Mouse (Mus musculus) left cerebral cortex, adult 2 months (tissue): ENCODE measurements at regions not wholly inside any gene's neighbourhood (a gene's known extent, or its start where the extent isn't known, plus 50 kb on each side); places are given as distances from the start of the nearest gene placed in this dataset.
A peak's percentile ranks its signal among the peaks of the same experiment; 100 is the strongest.
"Not testable (repeated sequence)": the region's sequence is repeated elsewhere in the genome, so short reads cannot be mapped to it uniquely, and the experiment has no call there.

Source experiments
- DNase-seq, 2 experiments: peaks; one replicate each; pipeline ENCODE4 v3.0.0; 2021 to 2022; ENCODE audit warnings: low spot score in 2 of 2, mixed read lengths in 1 of 2; ENCODE audit errors: extremely low spot score in 1 of 2
- H3K27ac ChIP-seq: fragments of 200-600 bp; 2 replicates; pipeline ENCODE4 v1.8.1; 2022
- H3K4me3 ChIP-seq: fragments of 200-600 bp; 2 replicates; pipeline ENCODE4 v1.8.1; 2022
- CTCF ChIP-seq: fragments of 200-600 bp; IDR thresholded peaks from 2 replicates; pipeline ENCODE4 v1.8.1; 2022; ENCODE audit warnings: antibody characterized with exemption, mild to moderate bottlenecking, moderate library complexity
- intact Hi-C: fragments of 180-260 bp; cut with DNase I; formaldehyde crosslinking; loops from one replicate; pipeline ENCODE4 v1.15.1; 2025

DNA sequence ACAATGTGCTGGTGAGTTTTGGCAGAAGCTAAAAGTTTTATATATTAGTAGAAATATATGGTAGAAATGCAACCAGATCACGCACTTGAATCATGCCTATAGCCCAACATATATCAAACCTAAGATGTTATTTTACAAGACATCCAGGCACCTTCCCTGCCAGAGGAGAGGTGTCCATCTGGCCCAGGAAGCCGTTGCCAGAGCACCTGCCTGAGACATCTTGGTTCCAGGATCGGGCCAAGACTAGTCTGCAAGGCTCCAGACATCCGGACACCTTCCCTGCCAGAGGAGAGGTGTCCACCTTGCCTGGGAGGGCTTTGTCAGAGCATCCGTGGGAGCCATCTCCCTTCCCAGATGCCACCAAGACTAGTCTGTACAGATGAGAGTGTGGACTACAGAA lies 388.5 kb downstream of the Gm11232 start:
- no peak overlapping the region for H3K27ac ChIP-seq
- intact Hi-C loops = no loop called here
- no peak for DNase-seq
- no peak overlapping the region for H3K4me3 ChIP-seq
- no peak for TF ChIP-seq CTCF

DNA sequence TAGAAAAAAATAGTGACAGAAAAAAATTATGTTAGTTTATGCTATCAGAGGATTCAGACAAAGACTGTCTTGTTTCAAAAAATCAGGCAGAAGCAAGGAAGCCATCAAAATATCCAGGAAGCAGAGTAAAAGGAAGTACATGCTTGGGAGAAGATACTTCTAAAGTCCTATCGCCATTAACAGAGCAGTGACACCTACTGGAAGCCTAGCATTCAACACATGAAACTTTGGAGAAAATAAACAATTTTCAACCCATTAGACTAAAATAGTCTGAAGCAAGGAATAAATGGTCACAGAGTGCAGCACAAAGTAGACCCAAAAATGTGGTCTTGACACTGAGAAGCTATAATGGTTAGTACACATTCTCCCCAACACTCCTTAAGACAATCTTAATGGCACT lies 394.0 kb downstream of the Gm11232 start:
- no peak overlapping the region for H3K27ac ChIP-seq
- intact Hi-C loops = no loop called here
- TF ChIP-seq CTCF = peak; percentile 20; the same call in 1 of the 2 replicates
- no peak overlapping the region for H3K4me3 ChIP-seq
- DNase-seq = no peak

DNA sequence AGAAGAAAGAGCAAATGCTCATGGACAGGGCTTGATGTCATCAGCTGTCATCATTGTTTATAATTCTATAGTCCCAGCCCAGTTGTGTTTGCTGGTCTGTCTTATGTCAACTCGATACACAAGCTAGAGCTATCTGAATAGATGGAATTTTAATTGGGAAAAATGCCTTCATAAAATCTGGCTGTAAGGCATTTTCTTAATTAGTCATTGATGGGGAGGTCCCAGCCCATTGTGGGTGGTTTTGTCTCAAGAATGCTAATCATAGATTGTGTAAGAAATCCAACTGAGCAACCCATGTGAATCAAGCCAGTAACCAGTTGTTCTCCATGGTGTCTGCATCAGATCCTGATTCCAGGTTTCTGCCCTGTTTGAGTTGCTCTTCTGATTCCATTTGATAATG lies 400.1 kb downstream of the Gm11232 start:
- TF ChIP-seq CTCF = no peak
- Histone ChIP-seq H3K27ac (no peak overlapping the region), H3K4me3 (no peak overlapping the region)
- intact Hi-C loops = no loop called here
- no peak for DNase-seq

DNA sequence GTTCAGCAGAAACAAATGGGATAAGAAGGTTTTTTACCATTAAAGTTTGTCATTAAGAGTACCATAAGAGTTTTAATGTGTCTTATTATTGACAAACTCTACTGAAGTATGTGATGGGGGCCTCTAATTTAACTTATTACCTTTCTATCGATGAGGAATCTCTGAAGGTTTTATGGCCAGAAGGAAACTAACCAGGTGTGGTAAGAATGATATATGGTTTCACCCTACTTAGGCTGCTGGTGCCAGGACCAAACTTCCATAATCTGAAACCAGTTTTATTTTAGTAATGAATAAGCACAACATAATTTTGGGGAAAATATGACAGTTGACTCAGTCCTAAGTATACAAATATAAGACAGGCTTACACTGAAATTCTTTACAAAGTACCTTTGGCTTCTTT lies 401.1 kb downstream of the Gm11232 start:
- no peak for TF ChIP-seq CTCF
- intact Hi-C loops = no loop called here
- DNase-seq = no peak
- no peak overlapping the region for H3K27ac ChIP-seq
- no peak overlapping the region for H3K4me3 ChIP-seq

DNA sequence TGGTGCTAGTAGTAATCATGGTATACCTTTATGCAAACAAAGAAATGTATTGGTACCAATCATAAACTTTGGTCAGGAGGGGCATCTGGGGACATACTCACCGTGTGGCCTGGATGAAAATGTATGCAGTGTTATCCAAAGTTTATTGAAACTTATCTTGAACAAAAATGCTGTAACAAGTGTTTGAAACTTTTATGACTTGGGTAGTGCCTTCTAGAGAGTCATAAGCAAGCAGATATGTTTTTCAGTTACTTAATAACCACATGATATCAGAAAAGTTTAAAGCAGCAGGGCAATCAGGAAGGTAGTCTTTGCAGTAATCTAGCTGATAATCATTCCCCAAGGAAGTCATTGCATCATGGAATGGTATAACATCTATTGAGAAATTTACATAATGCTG lies 401.5 kb downstream of the Gm11232 start:
- H3K4me3 ChIP-seq = no peak overlapping the region
- no peak overlapping the region for H3K27ac ChIP-seq
- no peak for DNase-seq
- intact Hi-C loops = no loop called here
- TF ChIP-seq CTCF = no peak

DNA sequence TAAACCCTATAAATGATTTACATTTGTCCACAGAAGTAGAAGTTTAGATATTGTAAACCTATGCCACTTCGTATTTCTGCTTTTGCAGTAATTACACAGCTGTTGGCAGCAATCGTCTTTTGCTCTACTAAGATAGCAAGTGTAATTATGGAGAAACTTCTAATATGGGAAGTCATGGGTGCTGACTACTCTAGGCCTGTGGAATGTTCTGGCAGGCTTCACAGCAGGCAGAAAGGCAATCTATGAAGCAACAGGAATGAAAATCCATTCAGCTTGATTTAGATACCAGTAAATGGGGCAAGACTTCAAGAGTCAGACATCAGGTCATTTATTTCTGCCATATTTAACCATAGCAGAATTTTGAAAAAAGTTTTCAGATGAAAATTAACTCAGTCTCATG lies 405.9 kb downstream of the Gm11232 start:
- TF ChIP-seq CTCF = no peak
- DNase-seq = no peak
- Histone ChIP-seq H3K27ac (no peak overlapping the region), H3K4me3 (no peak overlapping the region)
- intact Hi-C loops = no loop called here

DNA sequence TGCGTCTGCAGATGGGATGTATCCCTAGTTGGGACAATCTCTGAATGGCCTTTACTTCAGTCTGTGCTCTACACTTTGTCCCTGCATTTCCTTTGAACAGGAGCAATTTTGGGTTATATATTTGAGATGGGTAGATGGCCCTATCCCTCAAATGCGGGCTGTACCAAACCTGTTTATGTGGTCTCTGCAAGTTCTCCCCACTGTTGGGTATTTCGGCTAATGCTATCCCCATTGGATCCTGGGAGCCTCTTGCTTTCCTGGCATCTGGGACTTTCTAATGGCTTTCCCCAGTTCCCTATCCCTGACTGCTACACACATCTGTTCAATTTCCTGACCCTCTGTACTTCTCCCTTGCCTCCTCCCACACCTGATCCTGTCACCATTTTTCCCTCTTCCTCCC lies 414.7 kb downstream of the Gm11232 start:
- DNase-seq = no peak
- Histone ChIP-seq H3K4me3 (no peak overlapping the region), H3K27ac (no peak overlapping the region)
- no peak for TF ChIP-seq CTCF
- intact Hi-C loops = no loop called here

DNA sequence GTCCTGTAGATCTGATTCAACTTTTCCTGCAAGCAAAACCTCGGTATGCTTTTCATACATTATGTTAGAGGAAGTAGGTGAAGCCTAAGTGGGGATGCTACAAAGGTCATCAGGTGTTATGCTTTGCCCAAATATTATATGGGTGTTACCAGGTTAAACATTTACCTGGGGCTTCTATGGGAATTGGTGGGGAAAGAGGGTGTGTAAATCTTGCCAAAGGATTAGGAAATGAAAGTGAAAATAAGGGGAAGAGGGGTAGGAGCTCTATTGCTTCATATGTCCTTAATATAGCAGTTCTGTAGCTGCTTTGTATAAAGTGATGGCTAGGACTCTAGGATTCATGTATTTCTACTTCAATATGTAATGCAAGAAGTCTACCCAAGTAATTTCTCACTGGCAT lies 419.2 kb downstream of the Gm11232 start:
- DNase-seq = no peak
- Histone ChIP-seq H3K27ac (no peak overlapping the region), H3K4me3 (no peak overlapping the region)
- TF ChIP-seq CTCF = no peak
- intact Hi-C loops = loop anchor here (5.0 kb wide), 1 partner anchor 736 kb away; no protein-coding TSS in a partner anchor

DNA sequence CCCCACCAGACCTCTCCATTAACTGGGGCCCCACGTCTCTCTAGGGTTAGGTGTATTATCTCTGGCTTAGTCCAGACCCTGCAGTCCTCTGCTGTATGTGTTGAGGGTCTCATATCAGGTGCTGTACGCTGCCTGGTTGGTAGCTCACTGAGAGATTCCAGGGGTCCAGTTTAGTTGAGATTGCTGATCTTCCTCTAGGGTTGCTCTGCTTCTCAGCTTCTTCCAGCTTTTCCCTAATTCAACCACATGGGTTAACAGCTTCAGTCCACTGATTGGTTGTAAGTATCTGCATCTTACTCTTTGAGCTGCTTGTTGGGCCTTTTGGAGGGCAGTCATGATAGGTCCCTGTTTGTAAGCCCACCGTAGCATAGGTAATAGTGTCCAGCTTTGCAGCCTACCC lies 425.1 kb downstream of the Gm11232 start:
- H3K4me3 ChIP-seq = no peak overlapping the region
- no peak for DNase-seq
- TF ChIP-seq CTCF = no peak
- intact Hi-C loops = no loop called here
- H3K27ac ChIP-seq = no peak overlapping the region

DNA sequence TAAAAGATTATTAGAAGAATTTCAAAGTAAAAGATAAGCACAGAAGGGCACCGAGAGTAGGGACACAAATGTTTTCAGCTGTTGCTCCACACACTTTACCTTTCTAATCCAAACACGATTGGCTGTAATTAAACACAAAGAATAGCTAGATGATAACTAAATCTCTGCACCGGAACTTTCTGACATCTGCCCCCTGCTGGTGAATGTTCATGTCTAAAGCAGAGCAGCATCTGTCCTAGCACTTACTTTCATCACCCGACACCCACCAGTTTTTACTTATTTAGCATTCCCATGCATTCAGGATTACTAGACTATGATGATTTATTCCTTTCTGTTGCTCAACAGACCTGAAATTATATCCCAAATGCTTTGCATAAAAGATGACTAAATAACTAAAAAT lies 425.7 kb downstream of the Gm11232 start:
- intact Hi-C loops = no loop called here
- H3K4me3 ChIP-seq = no peak overlapping the region
- H3K27ac ChIP-seq = no peak overlapping the region
- TF ChIP-seq CTCF = peak; percentile 50
- peak in 1 of 2 experiments; percentile 16 for DNase-seq

DNA sequence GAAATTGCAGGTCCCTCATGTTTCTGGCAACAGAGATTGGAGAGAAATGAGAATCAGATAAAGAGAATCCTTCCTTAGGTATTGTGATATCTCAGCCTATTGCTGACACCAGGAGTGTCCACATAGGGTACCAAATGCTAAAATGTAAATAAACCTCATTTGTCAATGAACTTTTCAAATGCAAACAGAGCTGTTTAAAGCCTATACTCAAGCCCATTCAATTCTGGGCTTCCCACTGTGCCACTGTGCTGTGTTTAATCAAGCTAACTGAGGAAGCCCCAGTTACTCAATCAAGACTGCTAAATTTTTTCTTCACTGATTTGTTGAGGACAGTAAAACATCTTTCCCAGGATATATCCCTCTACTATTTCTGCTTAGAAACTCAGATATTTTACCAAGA lies 441.2 kb downstream of the Gm11232 start:
- Histone ChIP-seq H3K27ac (no peak overlapping the region), H3K4me3 (no peak overlapping the region)
- no peak for DNase-seq
- intact Hi-C loops = no loop called here
- no peak for TF ChIP-seq CTCF

DNA sequence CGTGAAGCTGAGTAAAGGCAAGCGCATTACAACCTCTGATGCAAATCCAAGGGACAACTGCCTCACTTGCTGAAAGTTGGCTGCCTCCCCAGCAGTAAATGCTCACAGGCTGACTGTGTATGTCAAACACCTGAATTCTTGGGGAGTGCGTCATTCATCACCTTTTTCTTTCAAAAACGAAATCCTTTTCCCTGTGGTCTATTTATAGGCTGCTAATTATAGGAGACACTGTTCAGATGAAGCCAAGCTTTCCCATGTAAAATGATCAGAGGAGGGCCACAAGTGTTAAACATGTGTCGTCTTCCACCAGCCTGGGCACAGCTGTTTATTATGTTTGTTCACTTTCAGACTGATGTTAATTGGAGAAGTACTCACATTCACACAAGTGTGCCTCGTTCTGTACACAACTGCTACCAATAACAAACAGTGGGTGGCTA lies 450.6 kb downstream of the Gm11232 start:
- Histone ChIP-seq H3K4me3 (no peak overlapping the region), H3K27ac (no peak overlapping the region)
- TF ChIP-seq CTCF = no peak
- intact Hi-C loops = no loop called here
- DNase-seq = no peak

DNA sequence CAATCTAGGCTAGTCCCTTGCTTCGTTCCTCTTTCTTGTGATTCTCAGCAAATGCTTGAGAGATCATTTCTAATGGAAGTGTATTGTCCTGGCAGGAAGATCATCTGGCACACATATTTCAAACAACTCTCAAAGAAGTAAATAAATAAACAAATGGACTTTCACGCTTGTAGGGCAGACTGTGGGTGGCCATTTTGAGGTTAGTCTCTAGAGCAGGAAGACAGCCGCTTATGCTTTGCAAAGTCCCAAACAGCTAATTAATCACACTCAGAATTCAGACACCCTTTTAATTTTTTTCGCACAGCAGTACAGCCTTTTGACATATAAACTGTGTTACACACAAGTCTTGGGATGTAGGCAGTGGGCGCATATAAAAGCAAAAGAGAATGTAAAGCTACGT lies 451.1 kb downstream of the Gm11232 start:
- TF ChIP-seq CTCF = no peak
- intact Hi-C loops = no loop called here
- DNase-seq = no peak
- no peak overlapping the region for H3K27ac ChIP-seq
- no peak overlapping the region for H3K4me3 ChIP-seq

DNA sequence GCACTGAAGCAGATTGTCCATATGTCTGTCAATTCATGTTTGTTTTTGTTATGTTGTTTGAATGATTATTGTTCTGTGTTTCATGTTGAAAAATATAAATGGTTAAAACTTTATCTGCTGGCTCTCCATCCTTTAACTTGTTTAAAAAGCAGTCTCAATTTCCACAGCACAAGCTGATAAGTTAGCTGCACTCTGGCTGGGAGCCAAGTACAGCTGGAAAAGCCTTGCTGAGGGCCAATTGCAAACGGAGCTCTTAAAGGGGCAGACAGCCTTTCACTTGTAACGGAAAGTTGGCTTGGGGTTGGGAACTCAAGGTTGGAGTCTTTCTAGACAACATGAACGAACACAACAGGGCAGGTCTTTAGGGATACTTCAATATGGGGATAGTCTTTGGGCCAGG lies 462.0 kb downstream of the Gm11232 start:
- H3K27ac ChIP-seq, intact Hi-C loops: not testable (repeated sequence)

More for the DNA sequence above, 462.0 kb downstream of the Gm11232 start:
- not testable (repeated sequence) for DNase-seq, H3K4me3 ChIP-seq
